Mouse (Mus musculus): ENCODE measurements around the gene Zfp462.
"Not testable (repeated sequence)": the region's sequence is repeated elsewhere in the genome, so short reads cannot be mapped to it uniquely, and the experiment has no call there.

Zfp462 gene

DNA sequence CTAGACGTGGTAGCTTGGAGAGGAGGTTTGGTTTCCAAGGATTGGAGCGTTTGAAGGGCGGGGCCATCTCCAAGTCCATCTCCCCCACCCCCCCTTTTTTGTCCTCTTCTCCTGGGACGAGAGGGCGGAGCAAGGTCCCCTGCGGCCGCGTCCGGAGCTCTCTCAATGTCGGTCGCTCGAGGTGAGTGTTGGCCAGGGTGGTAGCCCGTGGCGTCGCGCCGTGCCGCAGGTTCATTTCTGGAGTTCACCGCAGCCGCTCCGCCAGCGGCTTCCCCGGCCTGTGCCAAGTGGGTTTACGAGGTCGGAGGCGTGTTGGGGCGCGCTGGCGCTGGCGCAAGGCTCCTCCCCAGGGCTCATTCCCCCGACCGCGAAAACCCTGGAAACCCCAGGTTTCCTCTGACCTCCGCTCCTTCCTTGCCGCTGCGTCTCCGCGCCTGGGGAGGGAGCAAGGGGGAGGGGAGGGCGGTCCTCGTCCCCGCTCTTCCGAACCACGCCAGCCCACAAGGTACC lies at the start of gene Zfp462:
Zfp462 (plus strand) TSS at position 128 of the 510 bp plus-strand sequence.
- in situ Hi-C loops (cut with MboI; ENCODE audit: low sequenced_read_pairs) = no loop called here

DNA sequence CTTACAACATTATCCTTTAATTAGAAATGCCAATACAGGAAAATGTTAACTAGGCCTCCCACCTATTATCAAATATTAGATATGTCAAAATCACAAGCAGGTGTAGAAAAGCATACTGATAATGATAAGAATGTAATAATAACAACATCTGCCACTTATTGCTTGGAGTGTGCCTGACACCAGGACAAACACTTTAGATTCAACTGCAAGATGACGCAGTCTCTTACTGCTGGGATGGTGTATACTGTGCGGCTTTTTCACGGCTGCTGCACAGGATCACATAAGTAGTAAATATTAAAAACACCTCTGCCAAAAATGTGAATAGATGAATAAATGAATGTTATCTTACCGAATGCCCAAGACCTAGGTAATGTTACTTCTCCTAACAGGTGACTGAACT lies 48.8 kb upstream of the Zfp462 start:
- in situ Hi-C loops (cut with MboI; ENCODE audit: low sequenced_read_pairs) = no loop called here

DNA sequence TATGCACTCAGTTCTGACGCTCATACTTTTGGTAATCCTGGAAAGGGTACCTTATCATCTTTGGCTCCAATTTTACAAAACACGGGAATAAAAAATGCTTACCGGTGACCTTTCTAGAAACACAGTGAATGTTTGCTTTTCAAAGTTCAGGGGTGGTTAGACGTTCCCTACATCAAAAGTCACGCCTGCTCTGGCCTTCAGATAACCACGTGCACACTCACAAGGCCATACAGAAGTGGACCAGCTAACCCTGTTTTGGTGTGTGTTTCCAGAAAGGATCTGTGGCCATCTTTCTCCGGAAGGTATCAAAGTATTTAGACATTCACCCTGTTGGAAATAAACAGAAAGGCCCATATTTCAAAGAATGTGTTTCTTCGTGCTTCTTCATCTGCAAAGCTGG lies 40.2 kb upstream of the Zfp462 start:
- in situ Hi-C loops (cut with MboI; ENCODE audit: low sequenced_read_pairs) = no loop called here

DNA sequence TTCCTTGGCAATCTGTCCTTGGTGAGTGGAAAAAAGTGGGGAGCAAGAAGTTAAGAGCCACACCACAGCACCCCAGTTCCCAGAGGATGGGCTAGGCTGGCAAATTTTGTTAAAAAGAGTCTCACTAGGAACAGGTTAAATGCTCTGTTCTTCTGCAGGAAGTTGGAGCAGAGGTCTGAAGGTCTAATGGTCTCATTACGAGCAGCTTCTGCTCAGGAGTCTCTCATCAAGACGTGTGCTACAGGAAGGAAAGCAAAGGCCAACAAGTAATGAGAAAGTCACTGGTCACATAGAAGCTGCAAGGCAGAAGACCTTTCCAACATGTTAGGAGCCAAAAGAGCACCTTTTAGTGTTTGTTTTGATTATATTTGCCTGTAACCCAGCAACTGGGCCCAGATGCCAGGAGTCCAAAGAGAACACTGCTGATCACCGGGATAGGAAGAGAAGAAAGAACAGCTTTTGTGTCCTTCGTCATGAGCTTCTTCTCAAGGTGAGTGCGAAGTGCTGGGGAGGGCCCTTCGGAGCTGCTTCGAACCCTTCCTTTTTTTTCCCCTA lies 39.4 kb upstream of the Zfp462 start:
- in situ Hi-C loops (cut with MboI; ENCODE audit: low sequenced_read_pairs) = no loop called here

DNA sequence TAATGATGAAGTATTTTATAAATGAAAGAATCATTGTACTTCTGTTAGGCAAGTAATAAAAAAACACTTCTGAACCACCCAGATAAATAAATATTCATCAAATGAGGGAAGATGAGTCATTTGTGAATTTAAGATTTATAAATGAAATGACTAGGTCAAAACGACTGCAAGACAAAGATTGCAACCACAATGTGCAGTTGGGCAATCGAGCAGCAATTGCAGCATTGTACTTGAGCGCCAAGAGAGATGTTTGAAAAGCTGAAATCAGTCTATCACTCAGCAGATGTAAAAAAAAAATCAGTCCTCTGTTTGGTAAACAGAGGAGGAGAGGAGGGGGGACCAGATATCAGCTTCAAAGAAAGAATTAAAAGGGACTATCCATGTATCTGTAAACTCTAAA lies 34.5 kb upstream of the Zfp462 start:
- in situ Hi-C loops (cut with MboI; ENCODE audit: low sequenced_read_pairs) = no loop called here

DNA sequence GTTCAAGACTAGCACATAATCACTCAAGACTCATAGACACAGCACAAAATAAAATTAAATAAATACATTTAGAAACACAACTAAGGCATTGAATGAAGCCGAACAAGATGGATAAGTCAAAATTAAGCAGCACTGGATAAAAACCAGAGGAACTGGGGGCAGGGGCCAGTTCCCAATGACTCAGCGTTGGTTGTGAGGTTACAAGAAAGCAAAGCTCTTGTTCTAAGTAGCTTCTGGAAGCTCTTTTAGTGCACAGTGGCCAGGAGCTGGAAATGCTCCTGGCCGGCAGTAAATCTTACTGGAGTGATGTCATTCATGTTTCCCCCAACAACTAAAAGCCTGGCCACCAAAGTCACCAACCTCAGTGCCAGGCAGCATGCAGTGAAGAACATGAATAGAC lies 26.6 kb upstream of the Zfp462 start:
- in situ Hi-C loops (cut with MboI; ENCODE audit: low sequenced_read_pairs) = no loop called here

DNA sequence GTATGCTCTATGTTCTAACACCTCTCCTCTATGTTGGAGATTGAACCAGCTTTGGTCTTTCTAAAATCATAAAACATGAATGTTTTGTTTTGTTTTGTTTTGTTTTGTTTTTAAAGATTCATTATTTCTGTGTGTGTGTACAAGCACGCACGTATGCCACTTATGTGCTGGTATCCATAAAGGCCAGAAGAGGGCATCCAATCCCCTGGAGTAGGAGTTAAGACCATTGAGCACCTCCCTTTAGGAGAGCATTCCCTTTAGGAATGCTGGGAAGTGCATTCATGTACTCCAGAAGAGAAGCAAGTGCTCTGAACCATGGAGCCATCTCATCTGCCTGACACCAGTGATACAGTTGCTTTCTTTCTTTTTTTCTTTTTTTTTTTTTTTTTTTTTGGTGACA lies 21.5 kb upstream of the Zfp462 start:
- in situ Hi-C loops (cut with MboI; ENCODE audit: low sequenced_read_pairs) = no loop called here

DNA sequence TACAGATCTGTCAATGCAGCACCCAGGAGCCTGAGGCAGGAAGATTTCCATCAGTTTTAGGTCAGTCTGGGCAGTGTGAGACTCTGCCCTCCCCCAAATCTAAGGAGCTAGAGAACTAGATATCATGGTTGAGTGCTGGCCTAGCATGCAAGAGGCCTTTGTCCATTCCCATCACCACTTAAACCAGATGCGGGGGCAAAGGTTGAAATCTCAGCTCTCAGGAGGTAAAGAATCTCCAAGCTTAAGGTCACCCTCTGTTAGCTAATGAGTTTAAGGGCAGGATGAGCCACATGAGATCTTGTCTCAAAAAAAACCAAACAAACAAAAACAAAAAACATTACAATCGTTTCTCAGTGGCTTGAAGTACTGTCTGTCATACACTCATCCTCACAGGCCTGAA lies 20.5 kb upstream of the Zfp462 start:
- in situ Hi-C loops (cut with MboI; ENCODE audit: low sequenced_read_pairs) = no loop called here

DNA sequence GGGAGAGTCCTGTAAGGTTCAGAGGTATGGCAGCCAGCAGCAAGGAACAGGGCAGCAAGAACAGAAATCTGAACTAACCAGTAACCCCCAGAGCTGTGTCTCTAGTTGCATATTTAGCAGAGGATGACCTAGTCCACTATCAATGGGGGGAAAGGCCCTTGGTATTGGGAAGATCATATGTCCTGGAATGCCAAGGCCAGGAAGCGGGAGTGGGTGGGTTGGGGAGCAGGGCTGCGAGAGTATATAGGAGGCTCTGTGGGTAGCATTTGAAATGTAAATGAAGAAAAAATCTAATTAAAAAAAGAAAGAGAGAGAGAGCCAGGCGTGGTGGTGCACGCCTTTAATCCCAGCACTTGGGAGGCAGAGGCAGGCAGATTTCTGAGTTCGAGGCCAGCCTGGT lies 18.4 kb upstream of the Zfp462 start:
- in situ Hi-C loops (cut with MboI; ENCODE audit: low sequenced_read_pairs) = not testable (repeated sequence)

DNA sequence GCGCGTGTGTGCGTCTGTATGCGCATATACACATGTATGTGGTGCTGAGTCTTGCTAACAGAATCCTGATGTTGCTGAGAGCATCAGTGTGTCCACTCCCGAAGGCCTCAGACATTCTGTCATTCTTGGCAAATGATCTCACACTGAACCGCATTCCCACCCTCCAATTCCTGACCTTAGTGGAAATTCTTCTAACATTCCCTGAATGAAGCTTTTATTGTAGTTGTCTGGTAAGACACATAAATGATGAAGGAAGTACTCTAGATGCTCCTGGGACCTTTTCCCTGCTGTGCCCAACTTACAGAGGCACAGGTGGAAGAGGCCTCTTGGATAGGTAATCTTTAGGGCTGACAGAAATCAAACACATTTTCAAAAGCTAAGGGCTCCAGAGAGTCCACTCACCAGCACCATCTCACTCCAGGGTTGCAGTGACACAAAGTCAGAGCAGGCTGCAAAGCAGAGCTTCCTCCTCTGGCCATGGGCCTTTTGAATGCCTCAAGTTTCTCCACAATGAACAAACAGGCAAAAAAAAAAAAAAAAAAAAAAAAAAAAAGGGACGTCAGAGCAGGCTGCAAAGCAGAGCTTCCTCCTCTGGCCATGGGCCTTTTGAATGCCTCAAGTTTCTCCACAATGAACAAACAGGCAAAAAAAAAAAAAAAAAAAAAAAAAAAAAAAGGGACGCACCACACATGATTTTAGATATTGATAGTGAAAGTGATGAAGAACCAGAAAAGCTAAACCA lies 17.4 kb upstream of the Zfp462 start:
- in situ Hi-C loops (cut with MboI; ENCODE audit: low sequenced_read_pairs) = not testable (repeated sequence)

DNA sequence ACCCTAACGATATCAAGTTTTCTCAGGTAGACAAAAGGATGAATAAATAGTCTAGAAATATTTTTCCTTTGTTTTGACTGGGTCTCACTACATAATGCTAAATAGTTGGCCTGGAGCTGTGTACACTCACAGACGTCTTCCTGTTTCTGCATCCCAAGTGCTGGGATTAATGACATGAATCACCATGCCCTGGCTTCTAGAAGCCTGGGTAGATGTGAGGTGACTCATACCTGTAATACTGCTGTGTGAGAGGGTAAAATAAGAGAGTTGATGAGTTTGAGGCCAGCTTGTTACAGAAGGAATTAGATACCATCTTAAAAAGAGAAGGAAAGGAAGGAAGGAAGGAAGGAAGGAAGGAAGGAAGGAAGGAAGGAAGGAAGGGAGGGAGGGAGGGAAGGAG lies 15.2 kb upstream of the Zfp462 start:
- in situ Hi-C loops (cut with MboI; ENCODE audit: low sequenced_read_pairs) = no loop called here

DNA sequence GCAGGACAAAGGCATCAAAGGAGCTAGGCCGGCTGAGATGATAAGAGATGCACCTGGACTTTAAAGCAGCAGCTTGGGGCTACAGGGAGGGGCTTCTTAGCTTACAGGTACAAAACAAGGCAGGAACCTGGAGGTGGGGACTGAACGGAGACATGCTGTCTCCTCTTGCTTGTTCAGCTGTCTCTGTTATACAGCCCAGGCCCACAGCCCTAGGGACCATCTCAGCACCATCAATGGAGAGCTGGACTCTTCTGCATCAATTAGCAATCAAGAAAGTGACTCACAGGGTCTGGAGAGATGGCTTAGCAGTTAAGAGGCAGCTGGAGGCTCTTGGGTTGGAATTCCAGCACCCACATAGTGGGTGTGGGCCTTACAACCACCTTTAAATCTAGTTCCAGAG lies 12.2 kb upstream of the Zfp462 start:
- in situ Hi-C loops (cut with MboI; ENCODE audit: low sequenced_read_pairs) = no loop called here

DNA sequence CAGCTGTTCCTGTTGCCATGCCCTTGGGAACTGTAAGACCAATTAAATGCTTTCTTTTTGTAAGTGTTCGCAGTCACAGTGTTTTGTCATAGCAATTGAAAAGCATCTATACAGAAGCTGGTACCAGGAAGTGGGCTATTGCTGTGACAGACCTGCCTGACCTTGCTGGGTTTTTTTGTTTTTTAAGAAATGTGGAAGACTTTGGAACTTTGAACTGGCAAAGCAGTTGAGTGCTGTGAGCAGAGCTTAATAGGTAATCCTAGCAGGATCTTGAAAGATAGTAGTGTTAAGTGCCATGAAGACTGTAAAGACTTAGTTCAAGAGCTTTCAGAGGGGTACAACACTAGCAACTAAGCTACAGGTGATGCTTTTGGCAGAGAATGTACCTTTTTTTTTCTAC lies 7.7 kb upstream of the Zfp462 start:
- in situ Hi-C loops (cut with MboI; ENCODE audit: low sequenced_read_pairs) = no loop called here

DNA sequence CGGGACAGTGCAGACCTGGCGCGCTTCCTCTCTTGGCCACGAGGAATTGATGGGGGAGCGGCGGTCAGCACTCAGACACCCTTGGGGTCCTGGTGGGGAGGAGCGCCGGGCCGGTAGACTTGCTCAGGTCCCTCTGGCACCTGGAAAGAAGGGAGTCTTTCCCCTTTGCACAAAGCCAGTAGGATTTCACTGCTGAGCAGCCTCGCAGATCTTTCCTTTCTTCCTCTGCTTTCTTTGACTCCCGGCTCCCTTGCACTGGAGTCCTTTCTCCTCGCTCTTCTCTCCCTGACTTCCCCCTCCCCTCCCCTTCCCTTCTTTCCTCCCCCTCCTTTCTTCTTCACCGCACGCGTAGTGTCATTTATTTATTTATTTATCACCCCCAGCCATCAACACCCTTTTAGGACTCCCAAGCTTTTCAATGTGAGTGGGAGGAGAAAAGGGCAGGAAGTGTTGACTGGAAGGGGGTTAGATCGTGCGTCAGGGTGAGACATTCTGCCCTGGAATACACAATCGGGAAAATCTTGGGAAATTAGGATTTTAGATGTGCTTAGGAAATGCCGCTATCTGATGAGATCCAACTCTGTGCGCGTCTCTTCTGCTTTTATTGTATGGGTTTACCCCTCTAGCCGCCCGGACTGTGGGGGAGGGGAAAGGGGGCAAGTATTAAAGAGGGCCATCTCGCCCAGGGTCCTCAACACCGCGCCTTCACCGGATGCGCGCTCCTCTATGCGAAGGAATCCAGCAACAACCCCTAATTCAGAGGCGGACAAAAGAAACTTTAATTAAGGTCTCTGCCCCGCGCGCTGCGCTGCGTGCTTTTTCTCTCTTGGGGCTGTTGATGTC lies 976 bp downstream of the Zfp462 start:
- in situ Hi-C loops (cut with MboI; ENCODE audit: low sequenced_read_pairs) = no loop called here

DNA sequence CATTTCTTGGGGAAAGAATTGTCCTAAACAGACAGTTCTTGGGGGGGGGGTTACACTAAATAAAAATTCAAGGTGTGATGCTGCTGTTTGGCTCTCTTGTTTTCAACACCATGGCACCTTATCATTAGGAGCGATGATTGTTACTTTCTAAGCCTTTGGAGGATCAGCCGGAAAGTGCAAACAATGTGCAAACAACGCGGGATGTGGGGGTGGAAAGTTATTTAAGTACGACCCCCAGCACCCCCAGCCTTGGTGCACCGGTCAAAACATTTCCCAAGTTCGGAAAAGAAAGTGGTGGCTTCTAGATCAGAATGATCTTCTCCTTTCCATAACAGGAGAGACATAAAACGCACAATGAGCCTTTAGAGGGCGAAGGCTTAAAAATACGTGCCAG lies 1.8 kb downstream of the Zfp462 start:
- in situ Hi-C loops (cut with MboI; ENCODE audit: low sequenced_read_pairs) = no loop called here

DNA sequence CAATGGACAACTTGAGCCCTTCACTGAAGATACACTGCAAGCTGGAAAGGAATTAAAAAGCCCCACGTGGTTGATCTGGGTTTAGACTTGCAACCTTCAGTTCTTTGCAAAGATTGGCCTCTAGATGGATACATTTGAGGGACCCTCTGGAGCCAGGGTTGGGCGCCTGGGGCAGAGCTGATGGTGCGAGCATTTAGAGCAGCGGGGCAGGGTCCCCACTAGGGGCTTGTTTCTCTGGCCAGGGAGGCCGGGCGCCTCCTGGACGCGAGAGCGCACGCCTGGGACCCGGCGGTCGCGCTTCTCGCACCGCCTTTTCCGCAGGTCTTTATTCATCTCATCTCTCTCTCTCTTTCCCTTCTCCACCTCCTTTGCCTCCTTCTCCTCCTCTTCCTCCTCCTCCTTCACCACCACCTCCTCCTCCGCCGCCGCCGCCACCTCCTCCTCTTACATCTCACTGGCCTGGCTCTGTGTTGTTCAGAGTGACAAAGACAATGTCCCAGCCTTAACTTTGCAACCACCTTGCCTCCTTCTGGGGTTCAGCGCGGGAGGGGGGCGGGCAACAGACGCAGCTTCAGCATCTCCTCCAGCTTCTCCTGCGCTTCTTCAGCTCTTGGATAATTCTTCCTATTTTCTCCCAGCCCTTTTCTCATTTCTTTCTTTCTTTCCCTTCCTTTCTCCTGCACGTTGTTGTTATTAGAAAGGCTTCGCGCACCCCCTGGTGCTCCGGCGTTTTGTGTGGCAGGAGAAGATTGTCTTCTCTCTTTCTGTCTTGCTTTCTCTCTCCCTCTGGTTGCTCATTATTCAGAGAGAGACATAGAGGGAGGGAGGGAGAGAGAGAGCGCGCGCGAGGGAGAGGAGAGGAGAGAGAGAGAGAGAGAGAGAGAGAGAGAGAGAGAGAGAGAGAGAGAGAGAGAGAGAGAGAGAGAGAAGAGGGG lies 2.5 kb downstream of the Zfp462 start:
- in situ Hi-C loops (cut with MboI; ENCODE audit: low sequenced_read_pairs) = no loop called here

DNA sequence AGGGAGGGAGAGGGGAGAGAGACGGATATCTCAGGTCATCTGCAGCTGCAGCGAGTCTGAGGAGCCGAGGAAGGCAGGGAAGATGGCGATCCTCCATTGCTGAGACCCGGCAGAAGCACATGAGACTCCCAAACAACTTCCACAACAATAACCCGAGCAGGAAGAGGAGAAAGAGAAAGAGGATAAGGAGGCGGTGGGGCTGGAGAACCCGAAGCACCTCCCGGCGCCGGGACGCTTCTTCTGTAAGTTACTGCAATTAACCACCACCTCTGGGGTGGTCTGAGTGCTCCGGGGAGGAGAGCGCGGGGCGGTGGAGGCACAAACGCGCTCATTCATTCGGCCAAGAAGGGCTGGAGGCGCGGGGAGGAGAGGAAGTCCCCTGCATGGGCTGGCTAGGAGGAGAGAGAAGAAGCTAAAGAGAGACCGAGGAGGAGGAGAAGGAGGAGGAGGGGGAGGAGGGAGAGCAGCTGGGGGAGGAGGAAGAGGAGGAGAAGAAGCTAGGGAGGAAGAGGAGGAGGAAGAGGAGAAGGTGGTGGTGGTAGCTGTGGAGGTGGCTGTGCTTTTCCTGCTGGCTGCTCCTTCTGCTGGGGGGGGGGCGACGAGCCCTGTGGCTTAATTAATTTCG lies 3.3 kb downstream of the Zfp462 start:
- in situ Hi-C loops (cut with MboI; ENCODE audit: low sequenced_read_pairs) = no loop called here

DNA sequence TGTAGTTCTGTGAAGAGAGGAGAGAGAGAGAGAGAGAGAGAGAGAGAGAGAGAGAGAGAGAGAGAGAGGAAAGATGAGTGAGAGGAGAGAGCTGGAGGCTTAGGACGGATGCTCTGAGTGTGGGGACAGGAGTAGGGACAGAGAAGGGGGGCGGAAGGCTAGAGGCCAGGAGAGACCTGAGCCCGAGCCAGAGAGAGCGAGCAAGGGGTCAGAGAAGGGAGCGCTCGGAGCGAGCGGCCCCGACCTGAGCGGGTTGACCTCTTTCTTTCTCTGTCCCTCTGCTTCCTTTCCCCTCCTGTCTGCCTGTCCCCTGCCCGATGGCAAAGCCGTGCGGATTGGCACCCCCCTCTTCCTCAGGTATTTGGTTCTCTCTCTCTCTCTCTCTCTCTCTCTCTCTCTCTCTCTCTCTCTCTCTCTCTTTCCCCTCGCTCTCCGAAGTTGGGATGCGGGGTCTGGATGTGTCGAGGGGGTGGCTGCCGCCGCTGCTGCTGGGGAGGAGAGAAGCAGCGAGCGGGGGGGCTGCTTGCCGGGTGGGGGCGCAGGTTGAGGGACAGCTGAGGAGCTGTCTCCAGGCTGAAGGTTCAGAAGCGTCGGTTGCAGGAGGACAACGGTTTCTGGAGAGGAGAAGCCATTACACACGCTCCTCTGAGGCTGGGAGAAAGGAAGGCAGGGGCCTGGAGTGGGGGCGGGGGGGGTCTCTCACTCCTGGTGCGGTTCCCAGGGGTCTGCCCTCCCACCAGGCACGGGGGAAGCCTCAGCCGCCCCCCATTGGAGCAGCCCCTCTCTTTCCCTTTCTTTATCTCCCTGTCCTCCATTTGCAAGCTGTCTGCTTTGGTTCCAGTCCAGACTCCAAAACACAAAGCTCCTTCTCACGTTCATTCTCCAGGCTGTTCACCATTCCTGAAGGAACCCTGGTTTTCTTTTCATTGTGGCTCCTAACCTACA lies 4.0 kb downstream of the Zfp462 start:
- in situ Hi-C loops (cut with MboI; ENCODE audit: low sequenced_read_pairs) = no loop called here

DNA sequence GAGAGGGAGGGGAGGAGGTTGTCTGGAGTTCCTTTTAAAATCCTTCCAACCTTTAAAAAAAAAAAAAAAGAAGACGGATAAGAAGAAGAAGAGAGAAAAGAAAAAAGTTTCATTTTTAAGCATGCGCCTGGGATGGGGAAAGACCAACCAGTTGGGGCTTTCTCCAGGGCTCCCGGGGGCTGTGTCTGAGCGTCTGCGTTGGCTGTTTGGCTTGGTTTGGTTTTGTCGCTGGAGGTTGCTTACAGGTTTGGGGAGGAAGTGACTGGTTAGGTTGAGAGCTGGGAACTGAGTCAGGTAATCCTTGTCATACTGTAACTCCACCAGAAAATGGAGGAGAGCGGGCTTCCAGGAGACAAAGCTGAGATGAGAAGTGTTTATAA lies 4.7 kb downstream of the Zfp462 start:
- in situ Hi-C loops (cut with MboI; ENCODE audit: low sequenced_read_pairs) = no loop called here
